In the genomic region with DNA sequence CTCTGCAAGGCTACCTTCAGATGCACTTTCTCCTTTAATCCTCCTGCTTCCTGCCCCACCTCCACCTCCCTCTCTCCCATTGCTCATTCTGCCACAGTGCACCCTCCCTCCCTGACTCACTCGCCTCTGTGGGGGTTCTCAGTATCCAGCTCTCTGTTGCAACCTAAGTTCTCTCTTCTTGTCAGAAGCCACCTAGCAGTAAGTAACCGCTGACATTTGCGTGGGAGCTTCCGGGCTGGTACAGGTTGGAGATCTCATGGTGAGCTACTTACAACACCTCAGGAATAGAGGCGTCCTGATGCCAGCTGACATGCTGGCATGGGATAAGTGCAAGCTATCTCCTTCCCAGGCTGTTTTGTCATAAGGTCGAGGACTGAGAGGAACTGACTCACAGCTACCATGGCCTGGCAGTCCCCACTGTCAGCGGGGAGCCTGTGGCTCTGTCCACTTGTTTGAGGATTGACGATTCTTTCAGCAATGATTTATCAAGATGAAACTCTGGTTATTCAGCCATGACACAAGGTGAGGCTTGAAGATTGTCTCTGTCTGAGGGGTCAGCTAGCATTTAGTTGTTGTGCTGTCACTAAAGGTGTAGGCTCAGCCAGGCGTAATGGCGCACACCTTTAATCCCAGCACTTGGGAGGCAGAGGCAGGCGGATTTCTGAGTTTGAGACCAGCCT, we compare ENCODE assay signal across 17 mouse cellular contexts. TPM values are rescaled to one million over a fixed set of nuclear protein-coding genes. Genes with fewer than 3 reads are reported as not detected.
DNase-seq lines count a peak whose midpoint lies in the region; ATAC-seq lines count a peak whose summit lies in the region.
"Had no signal": no experiment of that assay in that cellular context is flagged by ENCODE, and none has a peak within 500 bp of the region (broad histone marks: within the 10 kb centered on the region; RNA-seq: fewer than 3 reads in every experiment).

No protein-coding gene starts in this region.

- no peak overlapping the region for H3K9ac ChIP-seq in kidney, embryonic 15.5 days
- H3K9ac ChIP-seq: heart, embryonic 12.5 days; lung, embryonic 15.5 days had no signal

- H3K9me3 ChIP-seq in kidney, embryonic 15.5 days (replicated peaks): no peaks in the 10 kb centered on the region
- H3K9me3 ChIP-seq: heart, embryonic 12.5 days; lung, embryonic 15.5 days had no signal

- 82% methylated on average over 11 of the region's 11 CpGs for WGBS in kidney, embryonic 15.5 days

- H3K27ac ChIP-seq in kidney, embryonic 15.5 days: no peak overlapping the region
- H3K27ac ChIP-seq: hindbrain, postnatal 0 days; lung, embryonic 15.5 days had no signal

- H3K36me3 ChIP-seq in kidney, embryonic 15.5 days: no peaks in the 10 kb centered on the region
- H3K36me3 ChIP-seq: heart, embryonic 12.5 days; lung, embryonic 15.5 days had no signal

- DNase-seq in kidney, postnatal 14 days: no peak
- peak; percentile 41 for DNase-seq in NIH3T3 (ENCODE audit: low read depth)
- DNase-seq in adrenal gland, postnatal 25 days: peak; percentile 49
- DNase-seq in ovary, postnatal 14 days (ENCODE audit: low spot score): no peak
- DNase-seq in urinary bladder, postnatal 10 days (ENCODE audit: low spot score): no peak
- DNase-seq: gastrocnemius, postnatal 25 days; heart, postnatal 4 days; layer of hippocampus, postnatal 36 days had no signal

- 0 out of 2 replicates have a peak, but pooled peaks have one; percentile 46 for ATAC-seq in kidney, embryonic 15.5 days (replicated peaks; ENCODE audit: low FRiP score)
- ATAC-seq in neutrophil, adult 5-6 weeks (ENCODE audit: extremely low read depth, insufficient number of reproducible peaks, low FRiP score, poor library complexity, severe bottlenecking): peak; percentile 51; the same call in 1 of the 2 replicates
- ATAC-seq: hindbrain, postnatal 0 days had no signal

- H3K4me1 ChIP-seq in kidney, embryonic 15.5 days: 0 out of 2 replicates have a peak, but pooled peaks cover 1% of the 10 kb centered on the region
- H3K4me1 ChIP-seq: heart, embryonic 12.5 days; lung, embryonic 15.5 days had no signal

- H3K27me3 ChIP-seq in kidney, embryonic 15.5 days: no peaks in the 10 kb centered on the region
- H3K27me3 ChIP-seq: heart, embryonic 12.5 days; lung, embryonic 15.5 days had no signal

- H3K4me2 ChIP-seq in kidney, embryonic 15.5 days: no peak overlapping the region
- H3K4me2 ChIP-seq: heart, embryonic 12.5 days; liver, embryonic 11.5 days; lung, embryonic 15.5 days had no signal

- no peak overlapping the region for H3K4me3 ChIP-seq in kidney, embryonic 15.5 days (replicated peaks)
- H3K4me3 ChIP-seq: heart, embryonic 12.5 days; lung, embryonic 15.5 days had no signal

RNA-seq across cellular contexts. Expression of a gene that starts 42.0 kb away (rescaled TPM):
- polyA plus RNA-seq in kidney, embryonic 15.5 days (2015; fragmentation: Nextera tagmentation; extraction: Ambion mirVana): 0.42 TPM in 1 of 2 replicates, not detected in the other
- 0.70 TPM in 1 of 2 replicates, not detected in the other for total RNA-seq in adrenal gland, postnatal 25 days (2021)
- total RNA-seq in neutrophil, adult 5-6 weeks (2017): 1.5 TPM in 1 of 2 replicates, not detected in the other
- total RNA-seq: gastrocnemius, postnatal 25 days; heart, postnatal 4 days; megakaryocyte-erythroid progenitor cell, adult 5-6 weeks had no signal
- polyA plus RNA-seq: embryonic facial prominence, embryonic 11.5 days; heart, embryonic 12.5 days; liver, embryonic 11.5 days; neural tube, embryonic 14.5 days had no signal

Comparison
In these comparisons a context has a peak if more than half of its experiments do, and no peak if none do; other contexts are left out.
1. DNase-seq: peak in NIH3T3 (single experiment) and adrenal gland, postnatal 25 days (single experiment); none in kidney, postnatal 14 days (single experiment), ovary, postnatal 14 days (single experiment) and urinary bladder, postnatal 10 days (single experiment).